Mouse (Mus musculus): ENCODE data around the gene Myof. TPM values are rescaled to one million over a fixed set of nuclear protein-coding genes. Genes with fewer than 3 reads are reported as not detected.
A peak's percentile ranks its signal among the peaks of the same experiment; 100 is the strongest.

Gene Myof
- total RNA-seq, 2 experiments from 2014 or later = 3.5 to 7.6 TPM

DNA sequence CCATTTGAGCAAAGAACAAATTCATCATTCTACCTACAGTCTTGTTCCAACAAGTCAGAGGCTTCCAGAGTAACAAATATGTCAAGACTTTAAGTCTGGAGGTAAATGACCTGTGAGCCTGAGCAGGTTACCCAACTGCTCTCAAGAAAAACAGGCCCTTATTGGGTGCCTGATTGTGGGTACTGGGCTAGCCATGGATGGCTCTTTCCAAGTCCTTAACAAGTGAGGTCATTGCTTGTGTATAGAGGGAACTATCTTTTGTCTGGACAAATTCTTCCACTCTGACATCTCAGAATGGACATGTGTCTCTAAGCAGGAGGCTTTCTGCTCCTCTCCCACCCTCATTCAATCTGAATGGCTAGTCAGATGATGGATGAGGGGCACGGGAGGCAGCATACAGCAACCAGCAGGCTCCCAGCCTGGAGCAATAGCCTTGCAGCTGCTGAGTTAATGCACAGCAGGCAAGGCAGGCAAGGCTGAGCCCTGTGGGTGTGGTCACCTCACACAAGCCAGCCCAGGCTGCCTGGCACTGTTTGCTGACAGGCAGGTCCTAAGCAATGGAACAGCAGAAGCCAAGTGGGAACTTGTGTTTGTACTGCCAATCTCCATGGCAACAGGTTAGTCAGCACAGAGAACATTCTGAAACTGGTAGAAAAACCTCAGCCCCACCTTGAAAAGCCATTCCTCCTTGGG, 28.1 kb downstream of the Myof start:
- DNase-seq (ENCODE audit: low spot score in 2 of 2) = peak; percentile 56 to 62
- intact Hi-C loops (cut with DNase I) = no loop called here

DNA sequence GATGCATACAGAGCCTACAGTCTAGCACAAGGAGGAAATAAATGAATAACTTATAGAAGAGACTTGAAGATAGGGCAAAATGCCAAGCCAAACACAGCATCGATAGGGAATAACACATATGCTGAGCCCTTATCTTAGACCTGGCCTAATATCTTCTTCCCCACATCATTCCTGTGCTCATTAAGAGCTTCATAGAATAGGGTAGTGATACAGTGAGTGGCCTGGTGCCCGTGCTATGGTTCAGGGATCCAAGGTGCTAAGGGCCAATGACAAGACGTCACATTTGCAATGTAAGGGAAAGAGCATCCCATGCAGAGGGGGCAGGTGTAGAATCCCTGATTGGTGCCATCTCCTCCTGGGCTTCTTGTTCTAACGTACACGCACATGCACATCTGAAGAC, 28.9 kb downstream of the Myof start:
- no peak for DNase-seq (ENCODE audit: low spot score in 2 of 2)
- intact Hi-C loops (cut with DNase I) = no loop called here

GRCm38 (mm10) chr19:38011379-38011778, 32.0 kb downstream of the Myof start:
- no peak for DNase-seq (ENCODE audit: low spot score in 2 of 2)
- intact Hi-C loops (cut with DNase I) = no loop called here

DNA sequence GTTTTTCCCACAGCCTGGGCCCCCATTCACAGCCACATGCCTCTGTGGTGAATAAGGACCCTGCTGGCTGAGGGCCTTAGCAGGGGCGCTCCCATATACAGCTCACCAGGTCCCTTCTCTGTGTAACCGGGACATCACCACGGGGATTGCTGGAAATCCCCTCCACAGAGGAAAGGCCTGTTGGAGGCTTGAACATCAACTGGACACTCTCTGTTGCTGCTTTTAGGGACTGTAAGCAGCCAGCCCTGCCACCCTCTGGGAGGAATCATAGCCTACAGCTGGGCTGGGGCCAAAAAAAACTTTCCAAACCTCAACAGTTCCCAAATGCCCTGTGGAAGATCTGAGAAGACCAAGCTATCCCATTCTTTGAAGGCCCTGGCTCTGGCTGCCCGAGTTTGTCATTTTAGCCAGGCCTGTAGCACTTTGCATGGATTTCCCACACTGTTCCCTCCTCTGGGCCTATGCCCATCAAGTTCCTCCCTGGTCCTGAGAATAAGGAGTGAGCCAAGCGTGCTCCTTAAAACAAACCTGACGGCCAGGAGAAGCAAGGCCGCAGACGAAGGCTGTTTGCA, 38.5 kb downstream of the Myof start:
- DNase-seq (ENCODE audit: low spot score in 2 of 2) = no peak
- intact Hi-C loops (cut with DNase I) = no loop called here

DNA sequence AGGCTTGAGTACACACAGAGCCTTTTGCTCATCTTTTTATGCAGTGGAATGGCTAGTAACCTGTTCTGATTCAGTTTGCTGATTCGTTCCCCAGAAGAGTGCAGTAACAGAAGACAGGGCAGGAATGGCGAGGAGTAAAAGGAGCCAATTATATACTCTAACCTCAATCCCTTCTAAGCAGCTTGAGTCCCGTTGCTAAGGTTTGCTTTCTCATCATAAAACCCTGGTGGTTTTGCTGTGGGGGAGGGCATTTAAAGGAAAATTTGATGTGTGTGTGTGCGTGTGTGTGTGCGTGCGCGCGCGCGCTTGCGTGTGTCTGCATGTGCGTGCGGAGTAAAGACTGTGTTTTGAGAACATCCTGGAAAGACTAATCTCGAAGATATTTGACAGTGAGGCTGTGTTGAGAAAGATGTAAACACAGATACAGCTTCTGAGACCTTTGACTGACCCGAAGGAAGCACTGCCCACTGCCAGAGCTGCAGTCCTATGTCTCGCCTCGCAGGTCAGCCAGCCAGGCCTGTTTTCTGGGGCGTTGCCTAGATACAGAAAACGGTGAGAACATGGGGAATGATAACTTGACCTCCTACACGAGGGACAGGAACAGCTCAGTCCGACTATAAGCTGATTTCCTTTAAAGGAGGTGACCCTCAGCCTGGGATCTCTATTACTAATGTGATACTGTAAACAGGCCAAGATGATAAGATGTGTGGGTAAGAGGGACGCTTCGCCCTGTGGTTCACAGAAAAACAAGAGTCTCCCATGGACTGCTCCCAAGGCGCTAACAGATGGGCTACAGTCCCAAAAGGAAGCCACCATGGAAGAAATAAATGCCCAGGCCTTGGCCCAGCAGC, 39.5 kb downstream of the Myof start:
- intact Hi-C loops (cut with DNase I) = no loop called here
- no peak for DNase-seq (ENCODE audit: low spot score in 2 of 2)

GRCm38 (mm10) chr19:38002816-38003215, 40.6 kb downstream of the Myof start:
- intact Hi-C loops (cut with DNase I) = no loop called here
- DNase-seq (ENCODE audit: low spot score in 2 of 2) = no peak

DNA sequence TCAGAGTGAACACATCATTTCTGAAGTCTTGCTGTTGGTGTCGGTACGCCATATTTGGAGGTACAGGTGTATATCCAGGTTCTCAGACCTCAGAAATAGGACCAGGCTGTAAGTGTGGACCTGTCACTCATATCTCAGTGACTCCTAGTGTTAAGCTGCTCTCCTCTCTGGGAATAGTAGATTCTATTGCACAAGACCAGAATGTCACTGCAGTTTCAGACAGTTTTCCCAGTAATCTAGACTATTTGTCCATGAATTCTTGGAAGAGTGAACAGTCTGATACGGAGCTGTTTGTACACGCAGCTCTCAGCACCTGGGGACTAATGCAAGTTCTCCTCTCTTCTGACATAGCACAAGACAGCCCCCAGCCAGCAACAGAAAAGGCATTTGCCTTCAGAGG, 42.4 kb downstream of the Myof start:
- no peak for DNase-seq (ENCODE audit: low spot score in 2 of 2)
- intact Hi-C loops (cut with DNase I) = no loop called here

DNA sequence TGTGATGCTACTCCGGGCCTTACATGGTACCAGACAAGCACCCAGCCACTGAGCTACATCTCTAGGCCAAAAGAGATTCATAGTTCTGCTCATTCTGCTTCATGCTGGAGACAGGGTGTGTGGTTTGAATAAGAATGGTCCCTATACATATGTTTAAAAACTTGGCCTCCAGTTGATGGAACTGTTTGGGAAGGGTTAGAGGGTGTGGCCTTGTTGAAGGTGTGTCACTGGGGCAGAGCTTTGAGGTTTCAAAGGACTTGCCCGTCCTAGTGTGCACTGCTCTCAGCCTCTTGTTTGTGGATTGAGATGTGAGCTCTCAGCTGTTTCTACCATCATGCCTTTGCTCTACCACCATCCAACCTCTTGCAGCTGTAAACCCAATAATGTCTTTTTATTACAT, 43.4 kb downstream of the Myof start:
- DNase-seq (ENCODE audit: low spot score in 2 of 2) = no peak
- intact Hi-C loops (cut with DNase I) = no loop called here

DNA sequence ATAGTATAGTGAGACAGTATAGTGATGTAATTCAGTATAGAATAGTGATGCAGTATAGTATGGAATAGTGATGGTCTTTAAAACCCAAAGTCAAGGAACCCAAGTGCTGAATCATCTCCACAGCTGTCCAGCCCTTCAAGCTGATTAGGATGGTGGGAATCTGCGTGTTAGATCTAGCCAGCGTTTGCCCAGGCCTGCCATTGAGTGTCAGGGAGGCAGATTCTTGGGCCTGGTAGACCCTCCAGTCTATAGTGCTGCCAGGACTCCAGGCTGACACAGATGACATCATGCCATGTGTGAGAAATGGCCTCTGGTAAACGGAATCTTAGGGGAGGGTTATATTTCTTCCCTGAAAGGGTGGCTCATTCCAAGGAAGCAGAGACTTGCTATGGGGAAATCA, 49.1 kb downstream of the Myof start:
- intact Hi-C loops (cut with DNase I) = no loop called here
- no peak for DNase-seq (ENCODE audit: low spot score in 2 of 2)

DNA sequence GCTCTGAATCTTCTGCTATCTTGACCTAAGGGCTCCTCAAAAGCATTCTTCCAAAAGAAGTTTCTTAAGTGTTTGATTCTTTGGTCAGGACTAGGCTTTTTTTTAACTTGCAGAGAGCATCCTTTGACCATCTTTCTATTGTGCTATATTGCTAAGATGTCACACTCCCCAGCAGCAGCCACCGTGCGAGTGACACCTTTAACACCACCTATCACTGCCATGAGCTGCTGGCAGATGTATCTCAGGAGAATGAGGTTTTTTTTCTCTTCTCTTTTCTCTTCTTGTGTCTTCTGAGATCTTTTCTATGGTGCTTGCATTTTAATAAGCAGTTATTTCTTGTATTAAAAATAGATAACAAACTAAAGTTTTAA, 51.2 kb downstream of the Myof start:
- DNase-seq (ENCODE audit: low spot score in 2 of 2) = no peak
- intact Hi-C loops (cut with DNase I) = no loop called here

- DNase-seq (ENCODE audit: low spot score in 2 of 2) = peak; percentile 72 to 76
- intact Hi-C loops (cut with DNase I) = no loop called here
Measured at GRCm38 (mm10) chr19:37991399-37992183, 51.8 kb downstream of the Myof start.

GRCm38 (mm10) chr19:37989971-37990370, 53.4 kb downstream of the Myof start:
- no peak for DNase-seq (ENCODE audit: low spot score in 2 of 2)

DNA sequence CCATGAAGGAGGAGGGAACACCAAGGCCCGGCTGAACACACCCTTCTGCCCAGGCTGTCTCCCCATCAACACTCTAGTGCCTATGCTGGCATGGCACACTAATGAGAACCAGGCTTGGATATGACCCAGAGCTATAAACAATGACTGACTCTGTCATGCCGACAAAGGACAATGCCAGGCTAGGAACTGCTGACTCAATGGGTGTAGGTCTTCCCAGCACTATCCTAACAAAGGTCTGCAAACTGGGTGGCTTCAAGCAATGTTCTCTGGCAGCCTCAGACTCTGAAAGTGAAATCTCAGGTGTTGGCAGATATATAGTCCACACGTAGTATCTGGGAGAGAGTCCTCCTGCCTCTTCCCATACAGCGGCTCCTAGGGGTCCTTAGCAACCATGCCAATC, 55.2 kb downstream of the Myof start:
- intact Hi-C loops (cut with DNase I) = no loop called here
- DNase-seq (ENCODE audit: low spot score in 2 of 2) = no peak

More at GRCm38 (mm10) chr19:37989971-37990370, 53.4 kb downstream of the Myof start:
- intact Hi-C loops (cut with DNase I) = no loop called here

DNA sequence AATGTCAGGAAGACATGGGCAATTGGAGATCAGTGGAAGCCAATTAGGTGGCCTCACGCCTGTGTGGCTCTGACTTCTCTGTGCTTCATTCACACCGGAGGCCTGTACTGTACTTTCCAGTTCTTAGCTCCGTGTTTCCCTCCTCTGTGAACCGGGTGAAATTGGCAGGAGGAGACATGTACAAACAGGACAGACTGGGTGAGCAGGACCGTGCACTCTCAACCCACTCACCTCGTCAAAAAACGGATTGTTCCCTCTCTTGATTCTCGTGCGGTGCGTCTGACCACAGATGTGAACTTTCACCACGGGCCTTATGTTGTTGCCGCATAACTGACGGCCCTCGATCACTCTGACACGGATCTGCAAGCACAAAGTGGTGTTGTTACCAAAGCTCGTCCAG, 57.6 kb downstream of the Myof start:
- no peak for DNase-seq (ENCODE audit: low spot score in 2 of 2)
- intact Hi-C loops (cut with DNase I) = no loop called here

GRCm38 (mm10) chr19:37975951-37976350, 67.4 kb downstream of the Myof start:
- DNase-seq (ENCODE audit: low spot score in 2 of 2) = no peak
- intact Hi-C loops (cut with DNase I) = no loop called here

- DNase-seq (ENCODE audit: low spot score in 2 of 2) = no peak
- intact Hi-C loops (cut with DNase I) = no loop called here
Measured at GRCm38 (mm10) chr19:37970571-37970970, 72.8 kb downstream of the Myof start.

GRCm38 (mm10) chr19:37970004-37970403, 73.4 kb downstream of the Myof start:
- intact Hi-C loops (cut with DNase I) = no loop called here
- DNase-seq (ENCODE audit: low spot score in 2 of 2) = no peak

GRCm38 (mm10) chr19:37965828-37966227, 77.5 kb downstream of the Myof start:
- intact Hi-C loops (cut with DNase I) = no loop called here
- no peak for DNase-seq (ENCODE audit: low spot score in 2 of 2)

DNA sequence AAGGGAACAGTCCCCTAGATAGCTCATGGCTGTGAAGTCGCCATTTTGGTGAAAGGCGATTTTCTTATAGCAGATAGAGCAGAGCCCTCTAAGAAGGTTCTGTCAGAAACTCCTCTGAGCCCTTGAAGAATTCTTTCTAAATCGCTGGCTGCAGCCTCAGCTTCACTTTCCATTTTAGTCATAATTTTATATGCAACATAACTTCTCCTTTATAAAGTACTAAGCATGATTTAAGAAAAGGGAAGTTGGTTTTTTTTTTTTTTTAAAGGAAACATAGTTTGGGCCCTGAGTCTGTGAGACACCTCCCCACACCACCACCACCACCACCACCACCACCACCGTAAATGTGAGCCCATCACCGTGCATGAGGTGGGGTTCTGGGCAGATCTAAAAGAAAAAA, 80.0 kb downstream of the Myof start:
- intact Hi-C loops (cut with DNase I) = no loop called here
- no peak for DNase-seq (ENCODE audit: low spot score in 2 of 2)

- DNase-seq (ENCODE audit: low spot score in 2 of 2) = no peak
- intact Hi-C loops (cut with DNase I) = no loop called here
Measured at GRCm38 (mm10) chr19:37960791-37961190, 82.6 kb downstream of the Myof start.
